Mouse (Mus musculus) lung, embryonic 15.5 days (tissue): ENCODE measurements around the gene Tm2d1. TPM values are rescaled to one million over a fixed set of nuclear protein-coding genes. Genes with fewer than 3 reads are reported as not detected.
A peak's percentile ranks its signal among the peaks of the same experiment; 100 is the strongest.

ENCODE experiments used
- ATAC-seq: fragments of 200-750 bp; cut with Nextera tagmentation; 2 replicates; pipeline ENCODE4 v1.8.0; 2017; ENCODE audit warnings: moderate number of reproducible peaks, borderline replicate concordance; ENCODE audit not compliant: low FRiP score, low TSS enrichment; ENCODE audit errors: extremely low read depth
- H3K27ac ChIP-seq: fragments of 300-500 bp; sonication (generic); 2 replicates; pipeline ENCODE4 v1.5.1; 2015; ENCODE audit warnings: moderate library complexity, mild to moderate bottlenecking, inconsistent platforms
- H3K27me3 ChIP-seq: fragments of 300-500 bp; sonication (generic); 2 replicates; pipeline ENCODE4 v1.6.1; 2015; ENCODE audit warnings: inconsistent platforms
- H3K36me3 ChIP-seq: fragments of 300-500 bp; sonication (generic); 2 replicates; pipeline ENCODE4 v1.6.1; 2015; ENCODE audit warnings: inconsistent platforms
- H3K4me1 ChIP-seq: fragments of 300-500 bp; sonication (generic); 2 replicates; pipeline ENCODE4 v1.6.1; 2015; ENCODE audit warnings: inconsistent platforms
- H3K4me2 ChIP-seq: fragments of 300-500 bp; sonication (generic); 2 replicates; pipeline ENCODE4 v1.6.1; 2015; ENCODE audit warnings: inconsistent platforms, mild to moderate bottlenecking, moderate library complexity
- H3K4me3 ChIP-seq: fragments of 300-500 bp; sonication (generic); 2 replicates; pipeline ENCODE4 v1.5.1; 2015; ENCODE audit warnings: mild to moderate bottlenecking, inconsistent platforms
- H3K9ac ChIP-seq: fragments of 300-500 bp; sonication (generic); 2 replicates; pipeline ENCODE4 v1.6.1; 2015; ENCODE audit warnings: inconsistent platforms
- H3K9me3 ChIP-seq: fragments of 300-500 bp; sonication (generic); 2 replicates; pipeline ENCODE4 v1.6.1; 2016; ENCODE audit warnings: inconsistent platforms
- WGBS: fragments of 180-500 bp; shearing (Covaris S2); methylation state at CpG from one replicate; pipeline ENCODE4 v1.1.7; 2015; 5-methylcytosine and 5-hydroxymethylcytosine counted together
- polyA plus RNA-seq: library from polyadenylated mRNA; unstranded; fragments of >200 nt; fragmentation: Nextera tagmentation; extraction: Ambion mirVana; gene quantifications from 2 replicates; pipeline ENCODE4 v1.2.1, GENCODE M21; 2015

Tm2d1 gene
- polyA plus RNA-seq, 1 experiment from 2014 or later = 92.7 TPM

- H3K4me2 ChIP-seq = no peak overlapping the region
- H3K4me1 ChIP-seq = peaks cover 5% of the 10 kb centered on the region
- 91% methylated on average over 2 of the region's 2 CpGs for WGBS
- ATAC-seq = no peak
- H3K9me3 ChIP-seq = no peaks in the 10 kb centered on the region
- no peak overlapping the region for H3K4me3 ChIP-seq
- no peak overlapping the region for H3K27ac ChIP-seq
- no peak overlapping the region for H3K9ac ChIP-seq
- no peaks in the 10 kb centered on the region for H3K27me3 ChIP-seq
- H3K36me3 ChIP-seq = peaks cover 11% of the 10 kb centered on the region; the same call in 1 of the 2 replicates
These were observed 6.2 kb downstream of the Tm2d1 start for GRCm38 (mm10) chr4:98376943-98377342.

- Histone ChIP-seq H3K27ac (no peak overlapping the region), H3K36me3 (peaks cover 16% of the 10 kb centered on the region; the same call in 1 of the 2 replicates), H3K4me1 (no peaks in the 10 kb centered on the region), H3K4me2 (no peak overlapping the region), H3K9ac (no peak overlapping the region), H3K9me3 (no peaks in the 10 kb centered on the region), H3K27me3 (no peaks in the 10 kb centered on the region), H3K4me3 (no peak overlapping the region)
- 58% methylated on average over 4 of the region's 4 CpGs for WGBS
- ATAC-seq = no peak
These were observed 7.7 kb downstream of the Tm2d1 start for GRCm38 (mm10) chr4:98375401-98375800.

GRCm38 (mm10) chr4:98358034-98358809, 24.9 kb downstream of the Tm2d1 start:
- Histone ChIP-seq H3K4me3 (no peak overlapping the region), H3K4me2 (no peak overlapping the region), H3K9me3 (no peaks in the 10 kb centered on the region), H3K27ac (no peak overlapping the region), H3K4me1 (no peaks in the 10 kb centered on the region), H3K27me3 (no peaks in the 10 kb centered on the region), H3K9ac (no peak overlapping the region), H3K36me3 (peaks cover 28% of the 10 kb centered on the region)
- 87% methylated on average over 9 of the region's 9 CpGs for WGBS
- no peak for ATAC-seq

- no peaks in the 10 kb centered on the region for H3K27me3 ChIP-seq
- no peak overlapping the region for H3K9ac ChIP-seq
- H3K4me2 ChIP-seq = no peak overlapping the region
- H3K9me3 ChIP-seq = no peaks in the 10 kb centered on the region
- no peak overlapping the region for H3K27ac ChIP-seq
- no peaks in the 10 kb centered on the region for H3K36me3 ChIP-seq
- no peaks in the 10 kb centered on the region for H3K4me1 ChIP-seq
- no peak for ATAC-seq
- 43% methylated on average over 5 of the region's 5 CpGs for WGBS
- no peak overlapping the region for H3K4me3 ChIP-seq
These were observed 34.5 kb downstream of the Tm2d1 start for GRCm38 (mm10) chr4:98348580-98348979.

- no peak for ATAC-seq
- no peak overlapping the region for H3K9ac ChIP-seq
These were observed 37.3 kb downstream of the Tm2d1 start for GRCm38 (mm10) chr4:98345783-98346182.

GRCm38 (mm10) chr4:98339992-98340564, 43.0 kb downstream of the Tm2d1 start:
- 65% methylated on average over 10 of the region's 10 CpGs for WGBS
- no peak for ATAC-seq
- no peak overlapping the region for H3K4me2 ChIP-seq
- H3K9me3 ChIP-seq = no peaks in the 10 kb centered on the region
- H3K4me3 ChIP-seq = no peak overlapping the region
- H3K9ac ChIP-seq = no peak overlapping the region
- H3K4me1 ChIP-seq = no peaks in the 10 kb centered on the region
- H3K27me3 ChIP-seq = no peaks in the 10 kb centered on the region
- H3K36me3 ChIP-seq = no peaks in the 10 kb centered on the region
- H3K27ac ChIP-seq = no peak overlapping the region

More at GRCm38 (mm10) chr4:98345783-98346182, 37.3 kb downstream of the Tm2d1 start:
- Histone ChIP-seq H3K27me3 (no peaks in the 10 kb centered on the region), H3K4me2 (no peak overlapping the region), H3K4me3 (no peak overlapping the region), H3K27ac (no peak overlapping the region), H3K9me3 (no peaks in the 10 kb centered on the region), H3K4me1 (no peaks in the 10 kb centered on the region), H3K36me3 (no peaks in the 10 kb centered on the region)
- 91% methylated on average over 10 of the region's 10 CpGs for WGBS

GRCm38 (mm10) chr4:98338636-98339630, 44.2 kb downstream of the Tm2d1 start:
- no peaks in the 10 kb centered on the region for H3K27me3 ChIP-seq
- 70% methylated on average over 14 of the region's 14 CpGs for WGBS

GRCm38 (mm10) chr4:98337197-98337596, 45.9 kb downstream of the Tm2d1 start:
- 53% methylated on average over 5 of the region's 5 CpGs for WGBS
- Histone ChIP-seq H3K27me3 (no peaks in the 10 kb centered on the region), H3K36me3 (no peaks in the 10 kb centered on the region), H3K4me1 (no peaks in the 10 kb centered on the region), H3K4me2 (no peak overlapping the region), H3K9ac (no peak overlapping the region), H3K9me3 (no peaks in the 10 kb centered on the region), H3K27ac (no peak overlapping the region), H3K4me3 (no peak overlapping the region)
- ATAC-seq = no peak

More at GRCm38 (mm10) chr4:98338636-98339630, 44.2 kb downstream of the Tm2d1 start:
- no peaks in the 10 kb centered on the region for H3K4me1 ChIP-seq
- no peak overlapping the region for H3K9ac ChIP-seq
- no peak for ATAC-seq
- no peaks in the 10 kb centered on the region for H3K9me3 ChIP-seq
- H3K4me3 ChIP-seq = no peak overlapping the region
- no peaks in the 10 kb centered on the region for H3K36me3 ChIP-seq
- H3K27ac ChIP-seq = no peak overlapping the region
- no peak overlapping the region for H3K4me2 ChIP-seq

GRCm38 (mm10) chr4:98335726-98336125, 47.4 kb downstream of the Tm2d1 start:
- H3K27ac ChIP-seq = no peak overlapping the region
- no peak for ATAC-seq
- WGBS = 62% methylated on average over 8 of the region's 8 CpGs

GRCm38 (mm10) chr4:98322223-98322622, 60.9 kb downstream of the Tm2d1 start:
- H3K9ac ChIP-seq = peak overlapping the region; percentile 40
- no peaks in the 10 kb centered on the region for H3K36me3 ChIP-seq
- peak overlapping the region; percentile 72 for H3K4me2 ChIP-seq
- H3K27me3 ChIP-seq = no peaks in the 10 kb centered on the region
- no peaks in the 10 kb centered on the region for H3K9me3 ChIP-seq
- peak; percentile 93 for ATAC-seq
- H3K27ac ChIP-seq = peak overlapping the region; percentile 75
- WGBS = under 1% methylated on average over 29 of the region's 29 CpGs
- peak overlapping the region; percentile 29 for H3K4me3 ChIP-seq
- peaks cover 27% of the 10 kb centered on the region for H3K4me1 ChIP-seq

More at GRCm38 (mm10) chr4:98335726-98336125, 47.4 kb downstream of the Tm2d1 start:
- Histone ChIP-seq H3K27me3 (no peaks in the 10 kb centered on the region), H3K36me3 (no peaks in the 10 kb centered on the region), H3K9me3 (no peaks in the 10 kb centered on the region), H3K4me3 (no peak overlapping the region), H3K9ac (no peak overlapping the region), H3K4me2 (no peak overlapping the region), H3K4me1 (no peaks in the 10 kb centered on the region)

GRCm38 (mm10) chr4:98321371-98322111, 61.6 kb downstream of the Tm2d1 start:
- no peaks in the 10 kb centered on the region for H3K9me3 ChIP-seq
- ATAC-seq = peak; percentile 17; the same call in 1 of the 2 replicates

More at GRCm38 (mm10) chr4:98321371-98322111, 61.6 kb downstream of the Tm2d1 start:
- 6% methylated on average over 18 of the region's 18 CpGs for WGBS
- H3K36me3 ChIP-seq = no peaks in the 10 kb centered on the region
- peak overlapping the region; percentile 29 for H3K4me3 ChIP-seq
- H3K4me1 ChIP-seq = peaks cover 34% of the 10 kb centered on the region
- H3K9ac ChIP-seq = peak overlapping the region; percentile 40
- no peaks in the 10 kb centered on the region for H3K27me3 ChIP-seq
- peak overlapping the region; percentile 72 for H3K4me2 ChIP-seq
- H3K27ac ChIP-seq = peak overlapping the region; percentile 75
